Mouse (Mus musculus): Measurements from ENCODE around the gene Elmo1.

- TF ChIP-seq POLR2A (IDR thresholded peaks at IDR 0.05; ENCODE audit: insufficient read depth, low read depth, low read length): no peak
- no peak for TF ChIP-seq CTCF (IDR thresholded peaks at IDR 0.05; ENCODE audit: insufficient read depth, low read depth, low read length)
Measured at GRCm38 (mm10) chr13:20185847-20186213, 95.4 kb downstream of the Elmo1 start.

All from olfactory bulb, adult 2 months (tissue).